Mouse (Mus musculus) midbrain, postnatal 0 days (tissue): ENCODE results near the gene Sf3a1. TPM values are rescaled to one million over a fixed set of nuclear protein-coding genes. Genes with fewer than 3 reads are reported as not detected.

Source experiments
- ATAC-seq: fragments of 200-750 bp; cut with Nextera tagmentation; 2 replicates; pipeline ENCODE4 v1.8.0; 2017; ENCODE audit warnings: moderate number of reproducible peaks, mild to moderate bottlenecking, moderate TSS enrichment, moderate library complexity; ENCODE audit not compliant: low FRiP score
- DNase-seq: peaks from one replicate; pipeline ENCODE4 v3.0.0-alpha.2; 2015; ENCODE audit warnings: low spot score
- H3K27ac ChIP-seq: fragments of 300-500 bp; sonication (generic); 2 replicates; pipeline ENCODE4 v1.5.1; 2014; ENCODE audit warnings: low read depth, mild to moderate bottlenecking, low read length, mixed read lengths
- H3K27me3 ChIP-seq: fragments of 300-500 bp; sonication (generic); 2 replicates; pipeline ENCODE4 v1.6.1; 2014; ENCODE audit warnings: low read length, control low read depth, mixed read lengths; ENCODE audit not compliant: insufficient read depth
- H3K36me3 ChIP-seq: fragments of 300-500 bp; sonication (generic); 2 replicates; pipeline ENCODE4 v1.6.1; 2014; ENCODE audit warnings: low read length, control low read depth, mixed read lengths; ENCODE audit not compliant: insufficient read depth
- H3K4me1 ChIP-seq: fragments of 300-500 bp; sonication (generic); 2 replicates; pipeline ENCODE4 v1.6.1; 2014; ENCODE audit warnings: mild to moderate bottlenecking, control low read depth, antibody characterized with exemption, low read length, mixed read lengths; ENCODE audit not compliant: insufficient read depth
- H3K4me2 ChIP-seq: fragments of 300-500 bp; sonication (generic); 2 replicates; pipeline ENCODE4 v1.6.1; 2014; ENCODE audit warnings: low read depth, mild to moderate bottlenecking, low read length, mixed read lengths; ENCODE audit not compliant: poor library complexity, severe bottlenecking
- H3K4me3 ChIP-seq: fragments of 300-500 bp; sonication (generic); 2 replicates; pipeline ENCODE4 v1.5.1; 2014; ENCODE audit warnings: low read depth, mild to moderate bottlenecking, low read length, moderate library complexity
- H3K9ac ChIP-seq: fragments of 300-500 bp; sonication (generic); replicated peaks from 2 replicates; pipeline ENCODE4 v1.6.1; 2014; ENCODE audit warnings: mild to moderate bottlenecking, low read length, moderate library complexity, mixed read lengths; ENCODE audit not compliant: poor library complexity, severe bottlenecking
- H3K9me3 ChIP-seq: fragments of 300-500 bp; sonication (generic); 2 replicates; pipeline ENCODE4 v1.6.1; 2016; ENCODE audit warnings: low read length, control low read depth
- CTCF ChIP-seq: IDR thresholded peaks from 2 replicates; pipeline ENCODE4 v1.5.1; 2016; ENCODE audit warnings: antibody characterized with exemption, mild to moderate bottlenecking
- WGBS: fragments of 180-500 bp; shearing (Covaris S2); extraction: QIAGEN DNeasy Blood & Tissue Kit; methylation state at CpG from one replicate; pipeline ENCODE4 v1.1.7; 2014; 5-methylcytosine and 5-hydroxymethylcytosine counted together
- polyA plus RNA-seq: library from polyadenylated mRNA; unstranded; fragments of >200 nt; fragmentation: Nextera tagmentation; extraction: Ambion mirVana; gene quantifications from 2 replicates; pipeline ENCODE4 v1.2.1, GENCODE M21; 2015
- total RNA-seq: library from RNA; depleted of rRNA; stranded (reverse); fragments of >200 nt; gene quantifications from 2 replicates; pipeline ENCODE4 v1.2.3, GENCODE M21; 2014

Gene Sf3a1
- total and polyA plus RNA-seq, 2 experiments from 2014 or later: 37.3 to 49.6 TPM

GRCm38 (mm10) chr11:4205097-4205655 is 45.0 kb downstream of the Sf3a1 start:
- Histone ChIP-seq H3K9me3 (no peaks in the 10 kb centered on the region), H3K9ac (no peak overlapping the region), H3K4me1 (no peaks in the 10 kb centered on the region), H3K27ac (no peak overlapping the region), H3K36me3 (peaks cover 25% of the 10 kb centered on the region), H3K27me3 (no peaks in the 10 kb centered on the region), H3K4me3 (no peak overlapping the region), H3K4me2 (no peak overlapping the region)
- ATAC-seq: no peak
- no peak for TF ChIP-seq CTCF
- no peak for DNase-seq
- WGBS: 91% methylated on average over 5 of the region's 5 CpGs

- Histone ChIP-seq H3K4me1 (no peaks in the 10 kb centered on the region), H3K27me3 (no peaks in the 10 kb centered on the region), H3K4me3 (no peak overlapping the region), H3K9me3 (no peaks in the 10 kb centered on the region), H3K9ac (no peak overlapping the region), H3K27ac (no peak overlapping the region), H3K36me3 (peaks cover 33% of the 10 kb centered on the region), H3K4me2 (no peak overlapping the region)
- WGBS: 92% methylated on average over 7 of the region's 7 CpGs
- no peak for DNase-seq
- TF ChIP-seq CTCF: no peak
- ATAC-seq: no peak
Measured at GRCm38 (mm10) chr11:4205951-4206350, 45.8 kb downstream of the Sf3a1 start.

GRCm38 (mm10) chr11:4206563-4206962 is 46.4 kb downstream of the Sf3a1 start:
- no peaks in the 10 kb centered on the region for H3K27me3 ChIP-seq
- H3K27ac ChIP-seq: no peak overlapping the region
- H3K4me1 ChIP-seq: no peaks in the 10 kb centered on the region
- no peak overlapping the region for H3K4me2 ChIP-seq
- no peak for ATAC-seq
- no peak for TF ChIP-seq CTCF
- no peak overlapping the region for H3K4me3 ChIP-seq
- H3K9me3 ChIP-seq: no peaks in the 10 kb centered on the region
- peaks cover 37% of the 10 kb centered on the region for H3K36me3 ChIP-seq
- DNase-seq: no peak
- WGBS: 78% methylated on average over 6 of the region's 6 CpGs
- no peak overlapping the region for H3K9ac ChIP-seq

GRCm38 (mm10) chr11:4207655-4208054 is 47.5 kb downstream of the Sf3a1 start:
- ATAC-seq (no peak), DNase-seq (no peak)
- TF ChIP-seq CTCF: no peak
- Histone ChIP-seq H3K9me3 (no peaks in the 10 kb centered on the region), H3K4me3 (no peak overlapping the region), H3K36me3 (peaks cover 48% of the 10 kb centered on the region), H3K27ac (no peak overlapping the region), H3K4me1 (no peaks in the 10 kb centered on the region), H3K27me3 (no peaks in the 10 kb centered on the region), H3K4me2 (no peak overlapping the region), H3K9ac (no peak overlapping the region)
- 94% methylated on average over 9 of the region's 9 CpGs for WGBS

GRCm38 (mm10) chr11:4209556-4209955 is 49.4 kb downstream of the Sf3a1 start:
- no peak overlapping the region for H3K9ac ChIP-seq
- no peak overlapping the region for H3K4me3 ChIP-seq
- H3K36me3 ChIP-seq: peaks cover 67% of the 10 kb centered on the region
- H3K4me1 ChIP-seq: no peaks in the 10 kb centered on the region
- peak; percentile 45 for TF ChIP-seq CTCF
- no peaks in the 10 kb centered on the region for H3K27me3 ChIP-seq
- 83% methylated on average over 5 of the region's 5 CpGs for WGBS
- H3K4me2 ChIP-seq: no peak overlapping the region
- no peak for ATAC-seq
- no peak overlapping the region for H3K27ac ChIP-seq
- no peaks in the 10 kb centered on the region for H3K9me3 ChIP-seq
- DNase-seq: no peak

GRCm38 (mm10) chr11:4210786-4211185 is 50.6 kb downstream of the Sf3a1 start:
- DNase-seq: no peak
- TF ChIP-seq CTCF: no peak
- ATAC-seq: no peak
- Histone ChIP-seq H3K9ac (no peak overlapping the region), H3K27me3 (no peaks in the 10 kb centered on the region), H3K27ac (no peak overlapping the region), H3K4me2 (no peak overlapping the region), H3K9me3 (no peaks in the 10 kb centered on the region), H3K4me1 (no peaks in the 10 kb centered on the region), H3K36me3 (peaks cover 75% of the 10 kb centered on the region), H3K4me3 (no peak overlapping the region)
- 96% methylated on average over 1 of the region's 1 CpGs for WGBS
